Mouse (Mus musculus) liver, embryonic 15.5 days (tissue): ENCODE measurements around the gene Flg2. TPM values are rescaled to one million over a fixed set of nuclear protein-coding genes. Genes with fewer than 3 reads are reported as not detected.

Experiments
- ATAC-seq: fragments of 200-750 bp; cut with Nextera tagmentation; 2 replicates; pipeline ENCODE4 v1.8.0; 2017; ENCODE audit warnings: moderate number of reproducible peaks, mild to moderate bottlenecking, moderate library complexity; ENCODE audit not compliant: insufficient read depth
- H3K27ac ChIP-seq: fragments of 300-500 bp; sonication (generic); replicated peaks from 2 replicates; pipeline ENCODE4 v1.5.1; 2015; ENCODE audit warnings: mild to moderate bottlenecking, inconsistent platforms
- H3K27me3 ChIP-seq: fragments of 300-500 bp; sonication (generic); 2 replicates; pipeline ENCODE4 v1.6.1; 2015; ENCODE audit warnings: mild to moderate bottlenecking, inconsistent platforms
- H3K36me3 ChIP-seq: fragments of 300-500 bp; sonication (generic); replicated peaks from 2 replicates; pipeline ENCODE4 v1.6.1; 2015; ENCODE audit warnings: moderate library complexity, mild to moderate bottlenecking, inconsistent platforms
- H3K4me1 ChIP-seq: fragments of 300-500 bp; sonication (generic); replicated peaks from 2 replicates; pipeline ENCODE4 v1.6.1; 2015; ENCODE audit warnings: inconsistent platforms
- H3K4me2 ChIP-seq: fragments of 300-500 bp; sonication (generic); 2 replicates; pipeline ENCODE4 v1.6.1; 2015; ENCODE audit warnings: moderate library complexity, mild to moderate bottlenecking, inconsistent platforms
- H3K4me3 ChIP-seq: fragments of 300-500 bp; sonication (generic); replicated peaks from 2 replicates; pipeline ENCODE4 v1.5.1; 2015; ENCODE audit warnings: mild to moderate bottlenecking, inconsistent platforms
- H3K9ac ChIP-seq: fragments of 300-500 bp; sonication (generic); 2 replicates; pipeline ENCODE4 v1.6.1; 2015; ENCODE audit warnings: moderate library complexity, mild to moderate bottlenecking, inconsistent platforms
- H3K9me3 ChIP-seq: fragments of 300-500 bp; sonication (generic); replicated peaks from 2 replicates; pipeline ENCODE4 v1.6.1; 2016; ENCODE audit warnings: inconsistent platforms
- WGBS: fragments of 180-500 bp; shearing (Covaris S2); methylation state at CpG from one replicate; pipeline ENCODE4 v1.1.7; 2015; ENCODE audit warnings: mixed read lengths; ENCODE audit not compliant: insufficient replicate concordance; 5-methylcytosine and 5-hydroxymethylcytosine counted together
- polyA plus RNA-seq: library from polyadenylated mRNA; unstranded; fragments of >200 nt; fragmentation: Nextera tagmentation; extraction: Ambion mirVana; gene quantifications from 2 replicates; pipeline ENCODE4 v1.2.1, GENCODE M21; 2015

Flg2 gene
- not detected in 2 replicates for polyA plus RNA-seq

DNA sequence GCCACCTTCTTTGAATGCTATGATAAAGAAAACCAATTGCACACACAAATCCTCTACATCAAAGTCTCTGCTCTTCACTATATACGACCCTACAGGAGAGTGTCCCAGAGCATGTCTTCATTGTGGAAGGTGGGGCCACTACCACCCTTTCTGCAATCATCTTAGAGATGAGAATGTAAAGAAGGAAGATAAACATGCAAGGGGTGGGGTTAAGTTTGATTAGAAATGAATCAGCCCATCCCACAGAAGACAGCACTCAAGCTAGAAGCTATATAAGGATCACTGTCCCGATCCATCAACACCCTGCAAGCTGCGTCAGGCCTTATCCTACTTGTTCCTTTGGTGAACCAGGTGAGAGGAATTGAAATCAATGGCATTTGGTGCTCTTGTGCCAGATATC lies at the start of gene Flg2:
TSS of gene Flg2 (plus strand) at position 301 of the 400 bp plus-strand sequence.
- H3K4me3 ChIP-seq, result no peak within 1 kb of the TSS
- no peaks in the 10 kb centered on the region for H3K36me3 ChIP-seq
- no peaks in the 10 kb centered on the region for H3K27me3 ChIP-seq
- H3K4me1 ChIP-seq, result no peaks in the 10 kb centered on the region
- no peak within 1 kb of the TSS for H3K9ac ChIP-seq
- no peaks in the 10 kb centered on the region for H3K9me3 ChIP-seq
- WGBS, result 60% methylated on average over 3 of the region's 3 CpGs
- H3K4me2 ChIP-seq, result no peak within 1 kb of the TSS
- no peak for ATAC-seq
- no peak within 1 kb of the TSS for H3K27ac ChIP-seq

DNA sequence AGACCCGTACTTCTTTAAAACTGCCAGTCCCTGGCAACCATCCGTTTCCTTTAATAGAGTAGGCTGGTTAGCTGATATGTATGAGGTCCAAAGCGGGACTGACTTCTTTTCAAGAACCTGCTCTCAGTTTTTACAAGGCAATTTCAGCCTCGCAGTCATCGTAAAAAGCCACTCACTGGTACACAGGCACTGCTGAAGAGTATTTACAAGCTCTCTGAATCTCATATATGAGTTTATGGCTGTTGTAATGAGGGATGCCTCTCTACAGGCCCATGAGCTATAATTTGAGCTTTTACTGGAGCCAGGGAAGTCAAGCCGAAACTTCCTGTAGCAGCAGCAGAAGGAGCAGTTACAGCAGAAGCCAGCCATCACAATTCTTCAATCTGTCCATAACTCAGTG lies 34.6 kb upstream of the Flg2 start:
- ATAC-seq, result no peak
- Histone ChIP-seq H3K4me1 (no peaks in the 10 kb centered on the region), H3K4me2 (no peak overlapping the region), H3K27ac (no peak overlapping the region), H3K9ac (no peak overlapping the region), H3K27me3 (no peaks in the 10 kb centered on the region), H3K36me3 (no peaks in the 10 kb centered on the region), H3K9me3 (no peaks in the 10 kb centered on the region), H3K4me3 (no peak overlapping the region)
- 44% methylated on average over 6 of the region's 6 CpGs for WGBS

DNA sequence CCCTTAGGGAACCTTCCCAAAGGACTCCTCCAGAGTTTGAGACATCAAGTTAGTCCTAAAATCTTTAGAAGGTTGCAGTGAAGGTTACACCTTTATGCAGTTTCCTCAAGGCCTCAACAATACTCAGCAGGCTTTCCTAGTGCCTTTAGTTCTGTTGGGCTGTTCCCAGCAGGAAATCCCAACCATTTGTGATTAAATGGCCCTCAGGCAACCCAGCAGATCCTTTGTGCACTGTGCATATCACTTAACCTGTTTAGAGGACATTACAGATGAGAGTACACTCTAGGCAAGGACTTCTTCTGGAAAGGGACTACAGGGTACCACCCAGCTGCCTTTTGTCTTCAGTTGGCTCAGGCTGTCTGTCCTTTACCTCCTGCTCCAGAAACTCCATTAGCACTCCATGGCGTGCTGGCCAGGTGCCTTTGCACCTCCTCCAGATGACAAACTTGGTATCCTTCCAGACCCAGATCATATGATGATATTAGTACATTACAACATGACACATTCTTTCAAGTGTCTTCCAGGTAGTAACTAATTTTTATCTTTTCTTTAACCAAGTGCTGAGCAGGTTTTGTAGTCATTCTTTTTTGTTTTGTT lies 34.0 kb upstream of the Flg2 start:
- WGBS, result 40% methylated on average over 1 of the region's 1 CpGs
- H3K9me3 ChIP-seq, result no peaks in the 10 kb centered on the region
- no peak overlapping the region for H3K4me3 ChIP-seq
- no peak overlapping the region for H3K4me2 ChIP-seq
- no peaks in the 10 kb centered on the region for H3K4me1 ChIP-seq
- H3K9ac ChIP-seq, result no peak overlapping the region
- H3K36me3 ChIP-seq, result no peaks in the 10 kb centered on the region
- ATAC-seq, result no peak
- no peaks in the 10 kb centered on the region for H3K27me3 ChIP-seq
- H3K27ac ChIP-seq, result no peak overlapping the region

DNA sequence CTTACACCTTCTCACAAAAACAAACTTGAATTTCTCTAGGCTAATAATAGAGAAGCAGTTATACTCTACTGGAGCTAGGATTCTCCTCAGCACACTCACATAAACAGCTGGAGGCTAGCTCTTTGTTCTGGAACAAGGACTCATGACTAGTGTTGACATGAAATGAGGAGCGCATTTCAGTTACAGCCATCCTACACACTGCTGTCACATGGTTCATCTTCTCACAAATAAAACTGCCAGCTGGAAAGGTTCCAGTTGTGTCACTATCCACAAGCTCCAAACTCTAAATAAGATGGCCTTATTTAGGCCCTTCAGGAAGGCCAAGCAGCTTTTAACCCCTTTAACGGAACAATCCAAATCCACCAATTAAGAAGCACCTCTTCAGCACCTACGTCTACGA lies 16.2 kb upstream of the Flg2 start:
- no peak overlapping the region for H3K4me2 ChIP-seq
- H3K4me1 ChIP-seq, result no peaks in the 10 kb centered on the region
- no peaks in the 10 kb centered on the region for H3K27me3 ChIP-seq
- H3K4me3 ChIP-seq, result no peak overlapping the region
- no peak overlapping the region for H3K9ac ChIP-seq
- H3K36me3 ChIP-seq, result no peaks in the 10 kb centered on the region
- no peaks in the 10 kb centered on the region for H3K9me3 ChIP-seq
- no peak for ATAC-seq
- 76% methylated on average over 4 of the region's 4 CpGs for WGBS
- H3K27ac ChIP-seq, result no peak overlapping the region

DNA sequence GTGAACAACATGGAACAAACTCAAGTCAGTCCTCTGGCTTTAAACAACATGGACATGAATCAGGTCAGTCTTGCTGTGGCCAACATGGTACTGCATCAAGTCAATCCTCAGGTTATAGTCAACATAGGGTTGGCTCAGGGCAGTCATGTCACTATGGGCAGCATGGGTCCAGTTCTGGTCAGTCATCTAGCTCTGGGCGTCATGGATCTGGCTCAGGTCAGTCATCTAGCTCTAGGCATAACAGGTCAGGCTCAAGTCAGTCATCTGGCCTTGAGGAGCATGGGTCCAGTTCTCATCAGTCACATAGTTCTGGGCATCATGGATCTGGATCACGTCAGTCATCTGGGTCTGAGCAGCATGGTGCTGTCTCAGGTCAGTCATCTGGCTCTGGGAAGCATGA lies 4.9 kb downstream of the Flg2 start:
- no peak for ATAC-seq
- Histone ChIP-seq H3K4me3 (no peak overlapping the region), H3K4me1 (no peaks in the 10 kb centered on the region), H3K4me2 (no peak overlapping the region), H3K27ac (no peak overlapping the region), H3K9me3 (peaks cover 4% of the 10 kb centered on the region; the same call in 1 of the 2 replicates), H3K27me3 (no peaks in the 10 kb centered on the region), H3K36me3 (no peaks in the 10 kb centered on the region), H3K9ac (no peak overlapping the region)
- WGBS, result 53% methylated on average over 2 of the region's 2 CpGs

DNA sequence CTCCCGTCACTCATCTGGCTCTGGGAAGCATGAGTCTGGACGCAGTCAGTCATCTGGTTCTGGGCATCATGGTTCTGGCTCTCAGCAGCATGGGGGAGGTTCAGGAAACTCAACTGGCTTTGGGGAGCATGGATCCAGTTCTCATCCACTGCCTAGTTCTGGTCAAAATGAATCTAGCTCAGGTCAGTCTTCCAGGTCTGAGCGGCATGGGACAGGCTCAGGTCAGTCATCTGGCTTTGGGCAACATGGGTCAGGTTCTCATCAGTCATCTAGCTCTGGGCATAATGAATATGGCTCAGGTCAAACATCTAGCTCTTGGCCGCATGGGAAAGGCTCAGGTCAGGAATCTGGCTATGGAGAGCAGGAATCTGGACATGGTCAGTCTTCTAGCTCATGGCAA lies 5.4 kb downstream of the Flg2 start:
- 64% methylated on average over 4 of the region's 4 CpGs for WGBS
- no peak for ATAC-seq

More for the DNA sequence above, 5.4 kb downstream of the Flg2 start:
- Histone ChIP-seq H3K4me2 (no peak overlapping the region), H3K27ac (no peak overlapping the region), H3K9me3 (peaks cover 4% of the 10 kb centered on the region; the same call in 1 of the 2 replicates), H3K36me3 (no peaks in the 10 kb centered on the region), H3K4me1 (no peaks in the 10 kb centered on the region), H3K27me3 (no peaks in the 10 kb centered on the region), H3K4me3 (no peak overlapping the region), H3K9ac (no peak overlapping the region)

Other genes starting within 250 kb of the Flg2 start
- not detected in 2 replicates for gene Lce3d, start 239.9 kb upstream of the Flg2 start, polyA plus RNA-seq
- not detected in 2 replicates for gene Lce3e, start 230.2 kb upstream of the Flg2 start, polyA plus RNA-seq
- not detected in 2 replicates for gene Lce3f, start 205.1 kb upstream of the Flg2 start, polyA plus RNA-seq
- not detected in 2 replicates for gene Crct1, start 181.6 kb upstream of the Flg2 start, polyA plus RNA-seq
- not detected in 2 replicates for gene Lce1m, start 178.2 kb upstream of the Flg2 start, polyA plus RNA-seq
- not detected in 2 replicates for gene Gm4858, start 128.5 kb upstream of the Flg2 start, polyA plus RNA-seq
- gene Crnn, start 52.5 kb upstream of the Flg2 start, polyA plus RNA-seq, result not detected in 2 replicates
- gene Flg, start 76.2 kb downstream of the Flg2 start, polyA plus RNA-seq, result not detected in 2 replicates
- gene Hrnr, start 122.5 kb downstream of the Flg2 start, polyA plus RNA-seq, result 0.05 TPM in 1 of 2 replicates, not detected in the other
- not detected in 2 replicates for gene Rptn, start 196.4 kb downstream of the Flg2 start, polyA plus RNA-seq
- 0.03 and 0.06 TPM in 2 replicates for gene Tchh, start 245.1 kb downstream of the Flg2 start, polyA plus RNA-seq